Mouse (Mus musculus) embryonic fibroblast, embryonic 13.5 days (primary cell): Measurements from ENCODE around the gene Acr.

Source experiments
- CTCF ChIP-seq: IDR thresholded peaks from 2 replicates; pipeline ENCODE4 v1.5.1; 2011; ENCODE audit warnings: mild to moderate bottlenecking, control low read depth, low read length, moderate library complexity, borderline replicate concordance; ENCODE audit not compliant: insufficient read depth
- POLR2A ChIP-seq: IDR thresholded peaks from 2 replicates; pipeline ENCODE4 v1.6.1; 2011; ENCODE audit warnings: low read depth, mild to moderate bottlenecking, control low read depth, low read length, moderate library complexity

- TF ChIP-seq CTCF (no peak), POLR2A (no peak)
Measured at GRCm38 (mm10) chr15:89528923-89529322, 39.2 kb upstream of the Acr start.
